In genomic region chrX:104256561-104256960, GRCm38 (mm10) we compare ENCODE assay signal across 27 mouse cellular contexts. TPM values are rescaled to one million over a fixed set of nuclear protein-coding genes. Genes with fewer than 3 reads are reported as not detected.
DNase-seq lines count a peak whose midpoint lies in the region; ATAC-seq lines count a peak whose summit lies in the region.
"Had no signal": no experiment of that assay in that cellular context is flagged by ENCODE, and none has a peak within 500 bp of the region (broad histone marks: within the 10 kb centered on the region; RNA-seq: fewer than 3 reads in every experiment).

No protein-coding gene starts in this region.

- no peaks in the 10 kb centered on the region for H3K9me3 ChIP-seq in embryonic facial prominence, embryonic 14.5 days (ENCODE audit: control insufficient read depth, low read length)
- H3K9me3 ChIP-seq: embryonic facial prominence, embryonic 12.5 days; embryonic facial prominence, embryonic 15.5 days; forebrain, embryonic 10.5 days; forebrain, embryonic 12.5 days; G1E had no signal

- H3K4me3 ChIP-seq in embryonic facial prominence, embryonic 14.5 days (ENCODE audit: low read depth, low read length): no peak overlapping the region
- H3K4me3 ChIP-seq: embryonic facial prominence, embryonic 12.5 days; embryonic facial prominence, embryonic 15.5 days; erythroblast, embryonic 14.5 days; forebrain, embryonic 10.5 days; forebrain, embryonic 12.5 days had no signal

- no peak overlapping the region for H3K9ac ChIP-seq in embryonic facial prominence, embryonic 14.5 days (ENCODE audit: low read depth, low read length)
- H3K9ac ChIP-seq: embryonic facial prominence, embryonic 12.5 days; embryonic facial prominence, embryonic 15.5 days; forebrain, embryonic 12.5 days had no signal

- ATAC-seq in embryonic facial prominence, embryonic 14.5 days (ENCODE audit: low read depth): no peak
- ATAC-seq: CD4-positive, CD25-positive, alpha-beta regulatory T cell, adult 4 months; forebrain, embryonic 14.5 days; forebrain, embryonic 16.5 days had no signal

- H3K36me3 ChIP-seq in embryonic facial prominence, embryonic 14.5 days (ENCODE audit: control insufficient read depth, insufficient read depth, low read length): no peaks in the 10 kb centered on the region
- H3K36me3 ChIP-seq: embryonic facial prominence, embryonic 12.5 days; embryonic facial prominence, embryonic 15.5 days; forebrain, embryonic 10.5 days; forebrain, embryonic 12.5 days; G1E had no signal

- no peaks in the 10 kb centered on the region for H3K27me3 ChIP-seq in embryonic facial prominence, embryonic 14.5 days (replicated peaks; ENCODE audit: control insufficient read depth, insufficient read depth, low read length)
- H3K27me3 ChIP-seq: CH12.LX; embryonic facial prominence, embryonic 12.5 days; embryonic facial prominence, embryonic 15.5 days; forebrain, embryonic 12.5 days had no signal

- H3K4me2 ChIP-seq in embryonic facial prominence, embryonic 14.5 days (ENCODE audit: low read depth, low read length): no peak overlapping the region
- H3K4me2 ChIP-seq: embryonic facial prominence, embryonic 12.5 days; embryonic facial prominence, embryonic 15.5 days; forebrain, embryonic 12.5 days had no signal

- H3K27ac ChIP-seq in embryonic facial prominence, embryonic 14.5 days (replicated peaks; ENCODE audit: low read depth, low read length): no peak overlapping the region
- H3K27ac ChIP-seq: embryonic facial prominence, embryonic 12.5 days; embryonic facial prominence, embryonic 15.5 days; forebrain, embryonic 10.5 days; forebrain, embryonic 12.5 days had no signal

- 29% methylated on average over 1 of the region's 1 CpGs for WGBS in embryonic facial prominence, embryonic 14.5 days

- H3K4me1 ChIP-seq in embryonic facial prominence, embryonic 14.5 days (ENCODE audit: control insufficient read depth, insufficient read depth, low read length): no peaks in the 10 kb centered on the region
- H3K4me1 ChIP-seq: embryonic facial prominence, embryonic 12.5 days; embryonic facial prominence, embryonic 15.5 days; forebrain, embryonic 10.5 days; forebrain, embryonic 12.5 days had no signal

- peak; percentile 1 for DNase-seq in 3T3-L1 (ENCODE audit: low read depth, low spot score)
- DNase-seq in MN1 (ENCODE audit: low spot score): peak; percentile 51
- peak; percentile 17 for DNase-seq in NIH3T3 (ENCODE audit: low read depth)
- peak; percentile 65 for DNase-seq in embryonic facial prominence, embryonic 14.5 days (ENCODE audit: low spot score)
- no peak for DNase-seq in thymus, postnatal 0 days (ENCODE audit: low spot score)
- no peak for DNase-seq in spleen, postnatal 36 days (ENCODE audit: low spot score in 2 of 2)
- DNase-seq in adrenal gland, postnatal 4 days (ENCODE audit: low spot score in 2 of 2): no peak
- no peak for DNase-seq in cerebellum, adult 18-20 months
- DNase-seq: adrenal gland, adult 8-10 months; adrenal gland, postnatal 14 days; adrenal gland, postnatal 36 days; B cell, adult 2 months; cerebellum, adult 11 months; cerebellum, adult 2 months; cerebellum, adult 9-10 months; cerebellum, postnatal 10 days; cerebellum, postnatal 25 days had no signal

RNA-seq across cellular contexts. Expression of gene Nexmif, which starts 55.6 kb away (rescaled TPM):
- polyA plus RNA-seq in embryonic facial prominence, embryonic 14.5 days (2014; fragmentation: Nextera tagmentation; extraction: Ambion mirVana): 2.9 and 3.1 TPM in 2 replicates
- 0.09 and 0.10 TPM in 2 replicates for polyA plus RNA-seq in thymus, postnatal 0 days (2015; fragmentation: Nextera tagmentation; extraction: Ambion mirVana)
- 10 to 100 TPM; 16.9 to 17.2 TPM for total RNA-seq in adrenal gland, postnatal 4 days (2021)
- total RNA-seq: CH12.LX, G1E had no signal
- polyA plus RNA-seq: CD4-positive, CD25-positive, alpha-beta regulatory T cell, adult 4 months; erythroblast, embryonic 14.5 days; G1E had no signal

Comparison
In these comparisons a context has a peak if more than half of its experiments do, and no peak if none do; other contexts are left out.
1. DNase-seq: peak in 3T3-L1 (single experiment), MN1 (single experiment), NIH3T3 (single experiment) and embryonic facial prominence, embryonic 14.5 days (single experiment); none in thymus, postnatal 0 days (single experiment), spleen, postnatal 36 days (0 of 2), adrenal gland, postnatal 4 days (0 of 2) and cerebellum, adult 18-20 months (0 of 2).